Mouse (Mus musculus) inflammation-experienced regulatory T-cells, adult 6 months (primary cell): ENCODE results near the gene Atp1a4. TPM values are rescaled to one million over a fixed set of nuclear protein-coding genes. Genes with fewer than 3 reads are reported as not detected.

Source experiments
- ATAC-seq: one replicate; pipeline ENCODE4 v1.8.0; 2017
- polyA plus RNA-seq, 3 experiments: library from polyadenylated mRNA; unstranded; fragments of 100-300 nt; shearing (Covaris generic); gene quantifications; one replicate each; pipeline ENCODE4 v1.2.1; 2017

Gene Atp1a4
- polyA plus RNA-seq: not detected

GRCm38 (mm10) chr1:172258314-172258713 lies at the start of gene Atp1a4:
TSS of gene Atp1a4 (minus strand) at chr1:172258414.
- no peak for ATAC-seq

GRCm38 (mm10) chr1:172307936-172308335 lies 49.7 kb upstream of the Atp1a4 start:
- no peak for ATAC-seq

- ATAC-seq: no peak
Measured at GRCm38 (mm10) chr1:172306885-172307284, 48.7 kb upstream of the Atp1a4 start.

- peak; percentile 14 for ATAC-seq
Measured at GRCm38 (mm10) chr1:172306196-172306595, 48.0 kb upstream of the Atp1a4 start.

- no peak for ATAC-seq
Measured at GRCm38 (mm10) chr1:172305635-172306034, 47.4 kb upstream of the Atp1a4 start.

- ATAC-seq: no peak
Measured at GRCm38 (mm10) chr1:172305153-172305552, 46.9 kb upstream of the Atp1a4 start.

GRCm38 (mm10) chr1:172304443-172304842 lies 46.2 kb upstream of the Atp1a4 start:
- ATAC-seq: no peak

- ATAC-seq: no peak
Measured at GRCm38 (mm10) chr1:172302851-172303250, 44.6 kb upstream of the Atp1a4 start.

GRCm38 (mm10) chr1:172302311-172302710 lies 44.1 kb upstream of the Atp1a4 start:
- ATAC-seq: no peak

- ATAC-seq: no peak
Measured at GRCm38 (mm10) chr1:172301180-172301579, 43.0 kb upstream of the Atp1a4 start.

GRCm38 (mm10) chr1:172300247-172300646 lies 42.0 kb upstream of the Atp1a4 start:
- no peak for ATAC-seq

- no peak for ATAC-seq
Measured at GRCm38 (mm10) chr1:172299528-172299927, 41.3 kb upstream of the Atp1a4 start.

- no peak for ATAC-seq
Measured at GRCm38 (mm10) chr1:172297611-172298537, 39.7 kb upstream of the Atp1a4 start, which contains the start of gene Atp1a2. TSS of gene Atp1a2 (minus strand) at chr1:172298064.

- no peak for ATAC-seq
Measured at GRCm38 (mm10) chr1:172296816-172297510, 38.7 kb upstream of the Atp1a4 start.

- ATAC-seq: no peak
Measured at GRCm38 (mm10) chr1:172295751-172296197, 37.6 kb upstream of the Atp1a4 start.

GRCm38 (mm10) chr1:172293449-172293848 lies 35.2 kb upstream of the Atp1a4 start:
- no peak for ATAC-seq

- ATAC-seq: no peak
Measured at GRCm38 (mm10) chr1:172292880-172293279, 34.7 kb upstream of the Atp1a4 start.

GRCm38 (mm10) chr1:172289617-172289946 lies 31.4 kb upstream of the Atp1a4 start:
- ATAC-seq: no peak

- no peak for ATAC-seq
Measured at GRCm38 (mm10) chr1:172288900-172289616, 30.8 kb upstream of the Atp1a4 start.

- ATAC-seq: peak; percentile 69
Measured at GRCm38 (mm10) chr1:172286740-172287139, 28.5 kb upstream of the Atp1a4 start.

- ATAC-seq: no peak
Measured at GRCm38 (mm10) chr1:172284221-172284620, 26.0 kb upstream of the Atp1a4 start.

GRCm38 (mm10) chr1:172283073-172283472 lies 24.9 kb upstream of the Atp1a4 start:
- no peak for ATAC-seq
